Mouse (Mus musculus) adrenal gland, adult (tissue): ENCODE measurements around the gene Armc7.
A peak's percentile ranks its signal among the peaks of the same experiment; 100 is the strongest.
"Not testable (repeated sequence)": the region's sequence is repeated elsewhere in the genome, so short reads cannot be mapped to it uniquely, and the experiment has no call there.

Experiments
- DNase-seq, 2 experiments: peaks; one replicate each; pipeline ENCODE4 v3.0.0; 2022 to 2023; ENCODE audit warnings: low spot score in 1 of 2; ENCODE audit not compliant: inconsistent age in 2 of 2

Gene Armc7

GRCm38 (mm10) chr11:115520218-115520617 lies 44.8 kb downstream of the Armc7 start:
- no peak for DNase-seq

- DNase-seq: no peak
Observed at GRCm38 (mm10) chr11:115521080-115521479, 45.6 kb downstream of the Armc7 start.

GRCm38 (mm10) chr11:115522238-115522637 lies 46.8 kb downstream of the Armc7 start:
- DNase-seq: no peak

GRCm38 (mm10) chr11:115522703-115523102 lies 47.2 kb downstream of the Armc7 start:
- no peak for DNase-seq

- DNase-seq: not testable (repeated sequence)
Observed at GRCm38 (mm10) chr11:115526446-115526845, 51.0 kb downstream of the Armc7 start.

- no peak for DNase-seq
Observed at GRCm38 (mm10) chr11:115534759-115535371, 59.4 kb downstream of the Armc7 start.

- peak; percentile 76 to 87 for DNase-seq
Observed at GRCm38 (mm10) chr11:115535401-115536037, 60.1 kb downstream of the Armc7 start.

GRCm38 (mm10) chr11:115536038-115536681 lies 60.7 kb downstream of the Armc7 start, which contains the start of gene Sumo2:
TSS of gene Sumo2 (minus strand) at chr11:115536276.
- peak; percentile 99 to 100 for DNase-seq

- no peak for DNase-seq
Observed at GRCm38 (mm10) chr11:115536856-115537568, 61.5 kb downstream of the Armc7 start.

- DNase-seq: no peak
Observed at GRCm38 (mm10) chr11:115538045-115538444, 62.6 kb downstream of the Armc7 start.
